Mouse (Mus musculus) neural tube, embryonic 13.5 days (tissue): Measurements from ENCODE around the gene Rpl31. TPM values are rescaled to one million over a fixed set of nuclear protein-coding genes. Genes with fewer than 3 reads are reported as not detected.

ENCODE experiments used
- ATAC-seq: fragments of 200-750 bp; cut with Nextera tagmentation; 2 replicates; pipeline ENCODE4 v1.8.0; 2017; ENCODE audit warnings: low read depth, mild to moderate bottlenecking, moderate TSS enrichment, moderate library complexity
- H3K27ac ChIP-seq: fragments of 300-500 bp; sonication (generic); replicated peaks from 2 replicates; pipeline ENCODE4 v1.5.1; 2015; ENCODE audit warnings: moderate library complexity, mild to moderate bottlenecking, inconsistent platforms
- H3K27me3 ChIP-seq: fragments of 300-500 bp; sonication (generic); 2 replicates; pipeline ENCODE4 v1.6.1; 2015; ENCODE audit warnings: mild to moderate bottlenecking, inconsistent platforms
- H3K36me3 ChIP-seq: fragments of 300-500 bp; sonication (generic); 2 replicates; pipeline ENCODE4 v1.6.1; 2015; ENCODE audit warnings: mild to moderate bottlenecking, inconsistent platforms
- H3K4me1 ChIP-seq: fragments of 300-500 bp; sonication (generic); replicated peaks from 2 replicates; pipeline ENCODE4 v1.6.1; 2015; ENCODE audit warnings: inconsistent platforms
- H3K4me2 ChIP-seq: fragments of 300-500 bp; sonication (generic); 2 replicates; pipeline ENCODE4 v1.6.1; 2015; ENCODE audit warnings: inconsistent platforms, mild to moderate bottlenecking, moderate library complexity
- H3K4me3 ChIP-seq: fragments of 300-500 bp; sonication (generic); 2 replicates; pipeline ENCODE4 v1.5.1; 2015; ENCODE audit warnings: mild to moderate bottlenecking, inconsistent platforms
- H3K9ac ChIP-seq: fragments of 300-500 bp; sonication (generic); 2 replicates; pipeline ENCODE4 v1.6.1; 2015; ENCODE audit warnings: moderate library complexity, mild to moderate bottlenecking, inconsistent platforms
- H3K9me3 ChIP-seq: fragments of 300-500 bp; sonication (generic); 2 replicates; pipeline ENCODE4 v1.6.1; 2016; ENCODE audit warnings: inconsistent platforms
- WGBS: fragments of 180-500 bp; shearing (Covaris S2); methylation state at CpG from one replicate; pipeline ENCODE4 v1.1.7; 2015; 5-methylcytosine and 5-hydroxymethylcytosine counted together
- polyA plus RNA-seq: library from polyadenylated mRNA; unstranded; fragments of >200 nt; fragmentation: Nextera tagmentation; extraction: Ambion mirVana; gene quantifications from 2 replicates; pipeline ENCODE4 v1.2.1, GENCODE M21; 2015

Rpl31 gene
- polyA plus RNA-seq, 1 experiment from 2014 or later = 382 TPM

DNA sequence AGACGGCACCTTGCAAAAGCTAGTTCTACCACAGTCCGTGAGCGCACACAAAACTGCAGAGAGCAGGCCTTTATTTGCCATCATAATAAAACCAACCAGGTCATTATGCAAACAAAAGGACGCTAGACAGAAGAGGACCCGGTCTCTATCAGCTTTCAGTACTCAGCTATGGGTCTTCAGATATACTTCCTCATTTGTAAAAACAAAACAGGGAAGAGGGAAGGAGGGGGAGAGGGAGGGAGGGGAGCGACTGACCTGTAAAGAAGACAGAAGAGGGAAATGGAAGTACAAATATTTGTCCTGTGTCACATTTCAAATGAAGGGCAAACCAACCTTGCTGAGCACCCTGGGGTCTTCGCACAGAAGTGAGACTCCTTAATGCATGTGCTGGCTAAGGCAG lies 41.0 kb downstream of the Rpl31 start:
- no peak for ATAC-seq
- WGBS = 55% methylated on average over 7 of the region's 7 CpGs
- no peak overlapping the region for H3K27ac ChIP-seq
- no peaks in the 10 kb centered on the region for H3K9me3 ChIP-seq
- H3K4me2 ChIP-seq = no peak overlapping the region
- no peaks in the 10 kb centered on the region for H3K27me3 ChIP-seq
- H3K4me3 ChIP-seq = no peak overlapping the region
- no peak overlapping the region for H3K9ac ChIP-seq
- H3K4me1 ChIP-seq = peaks cover 16% of the 10 kb centered on the region
- H3K36me3 ChIP-seq = no peaks in the 10 kb centered on the region

GRCm38 (mm10) chr1:39410085-39410821 lies 42.6 kb downstream of the Rpl31 start:
- no peaks in the 10 kb centered on the region for H3K36me3 ChIP-seq
- ATAC-seq = no peak
- no peak overlapping the region for H3K9ac ChIP-seq
- H3K4me1 ChIP-seq = peaks cover 16% of the 10 kb centered on the region
- no peak overlapping the region for H3K4me2 ChIP-seq
- no peak overlapping the region for H3K4me3 ChIP-seq
- no peaks in the 10 kb centered on the region for H3K9me3 ChIP-seq
- H3K27ac ChIP-seq = no peak overlapping the region
- H3K27me3 ChIP-seq = no peaks in the 10 kb centered on the region
- WGBS = 60% methylated on average over 19 of the region's 19 CpGs

DNA sequence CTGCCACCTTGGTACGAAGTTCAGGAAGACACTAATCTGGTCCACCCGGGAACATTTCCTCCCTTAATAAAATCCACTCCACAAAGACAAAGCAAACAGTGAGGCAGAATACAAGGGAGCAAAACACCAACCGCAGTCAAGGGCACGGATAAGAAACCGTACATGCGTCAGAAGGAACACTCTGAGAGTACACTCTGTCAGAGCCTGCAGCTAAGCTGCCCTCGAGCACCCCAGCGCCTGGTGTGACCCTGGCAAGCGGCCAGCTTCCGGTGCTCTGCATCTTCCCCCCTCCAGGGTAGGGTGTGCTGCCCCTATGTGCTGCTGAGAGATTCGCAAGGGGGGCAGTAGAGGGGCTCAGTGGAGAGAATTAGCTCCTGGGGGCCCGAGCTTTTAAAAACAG lies 50.2 kb downstream of the Rpl31 start:
- Histone ChIP-seq H3K27ac (0 out of 2 replicates have a peak overlapping the region, but pooled peaks have one; percentile 20), H3K4me1 (peaks cover 6% of the 10 kb centered on the region), H3K9ac (no peak overlapping the region), H3K9me3 (no peaks in the 10 kb centered on the region), H3K36me3 (no peaks in the 10 kb centered on the region), H3K4me3 (no peak overlapping the region), H3K27me3 (no peaks in the 10 kb centered on the region), H3K4me2 (no peak overlapping the region)
- WGBS = 40% methylated on average over 12 of the region's 12 CpGs
- no peak for ATAC-seq

GRCm38 (mm10) chr1:39418852-39419251 lies 51.2 kb downstream of the Rpl31 start:
- H3K4me2 ChIP-seq = no peak overlapping the region
- H3K36me3 ChIP-seq = no peaks in the 10 kb centered on the region
- H3K9ac ChIP-seq = no peak overlapping the region
- no peak overlapping the region for H3K27ac ChIP-seq
- no peak for ATAC-seq
- H3K9me3 ChIP-seq = no peaks in the 10 kb centered on the region
- 85% methylated on average over 9 of the region's 9 CpGs for WGBS
- no peak overlapping the region for H3K4me3 ChIP-seq
- no peaks in the 10 kb centered on the region for H3K27me3 ChIP-seq
- H3K4me1 ChIP-seq = peaks cover 6% of the 10 kb centered on the region

DNA sequence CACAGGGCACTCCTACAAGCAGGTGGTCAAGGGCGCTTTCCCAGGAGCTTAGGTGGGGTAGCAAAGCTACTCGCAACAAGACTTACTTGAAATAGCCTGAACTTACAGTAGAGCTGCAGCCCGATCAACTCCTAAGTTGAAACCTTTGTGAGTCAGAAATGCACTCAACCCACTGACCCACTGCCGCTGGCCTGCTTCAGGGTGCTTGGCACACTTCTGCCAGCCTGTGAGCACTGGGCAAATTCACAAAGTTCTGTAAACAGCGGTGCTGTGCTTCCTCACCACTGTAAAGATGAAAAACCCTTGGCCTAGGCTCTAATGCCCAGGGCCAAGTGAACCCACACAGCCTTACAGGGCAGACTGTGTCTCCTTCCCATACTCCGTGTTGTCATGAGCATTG lies 53.3 kb downstream of the Rpl31 start:
- Histone ChIP-seq H3K36me3 (no peaks in the 10 kb centered on the region), H3K4me2 (no peak overlapping the region), H3K4me3 (no peak overlapping the region), H3K27me3 (no peaks in the 10 kb centered on the region), H3K27ac (no peak overlapping the region), H3K4me1 (peaks cover 6% of the 10 kb centered on the region), H3K9ac (no peak overlapping the region), H3K9me3 (no peaks in the 10 kb centered on the region)
- WGBS = 95% methylated on average over 6 of the region's 6 CpGs
- ATAC-seq = no peak

Other genes with a start within 250 kb of the Rpl31 start
- gene Npas2, start 174.1 kb upstream of the Rpl31 start, polyA plus RNA-seq = 0.54 and 0.62 TPM in 2 replicates
- gene Tbc1d8, start 110.9 kb downstream of the Rpl31 start, polyA plus RNA-seq = 10.3 and 10.6 TPM in 2 replicates
- 17.4 and 25.5 TPM in 2 replicates for gene Cnot11, start 167.2 kb downstream of the Rpl31 start, polyA plus RNA-seq
- 31.1 and 31.4 TPM in 2 replicates for gene Rnf149, start 209.6 kb downstream of the Rpl31 start, polyA plus RNA-seq